9 mouse cellular contexts compared by ENCODE assay signal in the genomic region with DNA sequence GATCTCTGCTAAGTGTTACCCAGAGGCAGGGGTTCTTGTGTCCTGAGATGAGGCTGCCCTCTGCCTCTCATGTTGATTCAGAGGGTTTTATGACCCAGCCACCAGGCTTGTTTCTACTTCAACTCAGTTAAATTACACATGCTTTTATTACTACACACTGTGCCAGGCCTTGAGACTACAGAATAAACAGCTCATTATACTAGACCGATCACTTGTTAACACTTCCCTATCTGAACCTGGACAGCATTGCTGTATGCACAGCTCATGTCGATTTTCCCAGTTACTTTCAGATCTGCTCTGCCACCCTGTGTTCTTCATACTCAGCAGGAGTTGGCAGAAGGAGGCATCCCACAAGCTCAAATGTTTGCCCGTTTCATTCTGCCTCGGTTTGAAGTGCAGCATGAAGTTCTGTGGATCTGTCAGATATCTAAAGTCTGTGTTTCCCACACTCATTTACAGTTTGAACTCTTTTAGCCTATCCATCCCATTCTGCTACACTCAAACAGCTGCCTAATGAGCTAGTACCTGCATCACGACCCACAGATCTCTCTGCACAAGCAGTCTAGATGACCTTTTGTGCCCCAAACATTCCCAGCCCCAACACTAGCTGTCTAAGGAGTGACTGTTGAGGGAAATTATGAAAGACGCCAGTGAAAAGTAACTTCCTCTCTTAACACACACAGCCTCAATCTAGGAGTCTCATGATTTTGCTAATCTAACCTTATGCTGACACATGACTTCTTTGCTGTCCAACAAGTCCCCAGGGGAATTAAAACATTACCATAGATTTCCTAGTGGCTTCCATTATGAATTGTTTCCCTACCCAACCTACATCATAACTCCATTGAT. TPM values are rescaled to one million over a fixed set of nuclear protein-coding genes. Genes with fewer than 3 reads are reported as not detected.
A peak's percentile ranks its signal among the peaks of the same experiment; 100 is the strongest.
DNase-seq lines count a peak whose midpoint lies in the region; ATAC-seq lines count a peak whose summit lies in the region.
"Had no signal": no experiment of that assay in that cellular context is flagged by ENCODE, and none has a peak within 500 bp of the region (broad histone marks: within the 10 kb centered on the region; RNA-seq: fewer than 3 reads in every experiment).

No protein-coding gene starts in this region.

- H3K9me3 ChIP-seq in limb, embryonic 13.5 days = no peaks in the 10 kb centered on the region
- 0 out of 2 replicates have a peak, but pooled peaks cover 6% of the 10 kb centered on the region for H3K9me3 ChIP-seq in heart, embryonic 12.5 days (replicated peaks)

- no peak overlapping the region for H3K9ac ChIP-seq in limb, embryonic 13.5 days
- no peak overlapping the region for H3K9ac ChIP-seq in heart, embryonic 12.5 days

- H3K36me3 ChIP-seq in limb, embryonic 13.5 days = no peaks in the 10 kb centered on the region
- no peaks in the 10 kb centered on the region for H3K36me3 ChIP-seq in heart, embryonic 12.5 days

- ATAC-seq in erythroid progenitor cell, adult 5-6 weeks (replicated peaks; ENCODE audit: low FRiP score, poor library complexity, severe bottlenecking) = 0 out of 2 replicates have a peak, but pooled peaks have one; percentile 19
- 0 out of 2 replicates have a peak, but pooled peaks have one; percentile 38 for ATAC-seq in limb, embryonic 13.5 days (ENCODE audit: low FRiP score, low read depth)
- ATAC-seq in heart, embryonic 12.5 days (ENCODE audit: insufficient number of reproducible peaks, low FRiP score) = no peak

- WGBS in limb, embryonic 13.5 days = 30% methylated on average over 6 of the region's 6 CpGs
- 44% methylated on average over 6 of the region's 6 CpGs for WGBS in heart, embryonic 12.5 days

- peak overlapping the region; percentile 48; the same call in 1 of the 2 replicates for H3K27ac ChIP-seq in limb, embryonic 13.5 days
- H3K27ac ChIP-seq in heart, embryonic 12.5 days (ENCODE audit: poor library complexity, severe bottlenecking) = no peak overlapping the region

- peak; percentile 13 to 20 for DNase-seq in frontal cortex, postnatal 36 days (ENCODE audit: low spot score in 2 of 2)
- no peak for DNase-seq in frontal cortex, postnatal 14 days (ENCODE audit: low spot score in 2 of 2)
- peak; percentile 8 for DNase-seq in Muller cell, postnatal 12 days (ENCODE audit: inconsistent ontology term)
- DNase-seq in embryo, embryonic 11 days = no peak
- no peak for DNase-seq in MN1 (ENCODE audit: low spot score)
- DNase-seq: lung, postnatal 10 days had no signal

- no peak overlapping the region for H3K4me2 ChIP-seq in limb, embryonic 13.5 days (replicated peaks)
- no peak overlapping the region for H3K4me2 ChIP-seq in heart, embryonic 12.5 days

- H3K27me3 ChIP-seq in limb, embryonic 13.5 days = no peaks in the 10 kb centered on the region
- H3K27me3 ChIP-seq in heart, embryonic 12.5 days (replicated peaks) = no peaks in the 10 kb centered on the region

- H3K4me1 ChIP-seq in limb, embryonic 13.5 days = peaks cover 15% of the 10 kb centered on the region
- peaks cover 4% of the 10 kb centered on the region for H3K4me1 ChIP-seq in heart, embryonic 12.5 days (replicated peaks)

- H3K4me3 ChIP-seq in limb, embryonic 13.5 days = no peak overlapping the region
- no peak overlapping the region for H3K4me3 ChIP-seq in heart, embryonic 12.5 days

RNA-seq across cellular contexts. Expression of gene Adgb, which starts 3.2 kb away (rescaled TPM):
- not detected in 2 replicates for total RNA-seq in erythroid progenitor cell, adult 5-6 weeks (2015; ENCODE audit: low replicate concordance)
- total RNA-seq in erythroid progenitor cell, adult 5-6 weeks (2017; ENCODE audit: low replicate concordance) = not detected in 2 replicates
- polyA plus RNA-seq in limb, embryonic 13.5 days (2015; fragmentation: Nextera tagmentation; extraction: Ambion mirVana) = 0.46 and 0.56 TPM in 2 replicates
- 0.22 TPM in 1 of 2 replicates, not detected in the other for polyA plus RNA-seq in heart, embryonic 12.5 days (2016; fragmentation: Nextera tagmentation; extraction: Ambion mirVana)

Comparison
In these comparisons a context has a peak if more than half of its experiments do, and no peak if none do; other contexts are left out.
1. DNase-seq: peak in frontal cortex, postnatal 36 days (2 of 2) and Muller cell, postnatal 12 days (single experiment); none in frontal cortex, postnatal 14 days (0 of 2), embryo, embryonic 11 days (single experiment) and MN1 (single experiment).